Mouse (Mus musculus): ENCODE measurements at regions not wholly inside any gene's neighbourhood (a gene's known extent, or its start where the extent isn't known, plus 50 kb on each side); places are given as distances from the start of the nearest gene placed in this dataset.

DNA sequence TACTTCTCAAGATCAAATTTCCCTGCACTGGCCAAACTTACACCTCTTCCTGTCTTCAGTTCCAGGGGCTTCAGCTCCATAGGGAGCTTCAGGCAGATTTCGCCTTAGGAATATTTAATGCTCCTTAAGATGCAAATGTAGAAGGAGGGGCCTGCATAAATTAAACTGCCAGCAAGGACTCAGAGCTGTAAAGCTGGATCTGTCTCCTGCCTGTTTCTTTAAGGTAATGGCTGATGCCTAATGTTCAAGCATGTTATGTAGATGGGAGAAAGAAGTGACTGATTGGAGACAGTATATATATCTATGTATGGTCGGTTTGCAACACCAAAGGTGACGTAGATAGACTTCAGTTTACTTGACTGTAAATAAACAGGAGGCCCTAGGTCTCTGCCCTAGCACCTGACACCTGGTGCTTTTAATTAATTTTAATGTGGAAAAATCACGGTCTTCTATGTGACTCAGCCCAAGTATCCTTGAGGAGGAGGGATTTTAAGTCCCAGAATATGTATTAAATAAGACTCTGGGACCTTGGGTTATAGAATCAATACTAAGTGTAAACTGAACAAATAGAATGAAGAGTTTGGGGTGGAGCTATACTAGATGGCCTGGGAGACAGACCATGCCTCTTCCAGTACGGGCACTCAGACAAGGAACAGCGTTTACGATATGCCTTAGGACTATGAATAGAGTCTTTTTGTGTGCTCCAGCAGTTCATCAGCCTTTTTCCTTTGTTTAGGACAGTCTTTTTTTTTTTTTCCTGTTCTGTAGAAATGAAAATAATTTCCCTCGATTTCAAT is 651.7 kb upstream of the Lmcd1 start:
- ATAC-seq (ENCODE audit: low FRiP score, low TSS enrichment) (no peak), DNase-seq (peak; percentile 25)
- Histone ChIP-seq H3K4me2 (ENCODE audit: low read length) (no peak overlapping the region), H3K9me3 (ENCODE audit: control insufficient read depth, low read length) (no peaks in the 10 kb centered on the region), H3K4me3 (replicated peaks; ENCODE audit: low read depth, low read length) (no peak overlapping the region), H3K27ac (replicated peaks; ENCODE audit: low read depth, low read length) (no peak overlapping the region), H3K4me1 (ENCODE audit: control insufficient read depth, insufficient read depth, low read length) (no peaks in the 10 kb centered on the region), H3K27me3 (ENCODE audit: control insufficient read depth, insufficient read depth, low read length) (no peaks in the 10 kb centered on the region), H3K9ac (replicated peaks; ENCODE audit: low read length) (no peak overlapping the region), H3K36me3 (ENCODE audit: control insufficient read depth, insufficient read depth, low read length) (no peaks in the 10 kb centered on the region)
- 67% methylated on average over 8 of the region's 8 CpGs for WGBS

DNA sequence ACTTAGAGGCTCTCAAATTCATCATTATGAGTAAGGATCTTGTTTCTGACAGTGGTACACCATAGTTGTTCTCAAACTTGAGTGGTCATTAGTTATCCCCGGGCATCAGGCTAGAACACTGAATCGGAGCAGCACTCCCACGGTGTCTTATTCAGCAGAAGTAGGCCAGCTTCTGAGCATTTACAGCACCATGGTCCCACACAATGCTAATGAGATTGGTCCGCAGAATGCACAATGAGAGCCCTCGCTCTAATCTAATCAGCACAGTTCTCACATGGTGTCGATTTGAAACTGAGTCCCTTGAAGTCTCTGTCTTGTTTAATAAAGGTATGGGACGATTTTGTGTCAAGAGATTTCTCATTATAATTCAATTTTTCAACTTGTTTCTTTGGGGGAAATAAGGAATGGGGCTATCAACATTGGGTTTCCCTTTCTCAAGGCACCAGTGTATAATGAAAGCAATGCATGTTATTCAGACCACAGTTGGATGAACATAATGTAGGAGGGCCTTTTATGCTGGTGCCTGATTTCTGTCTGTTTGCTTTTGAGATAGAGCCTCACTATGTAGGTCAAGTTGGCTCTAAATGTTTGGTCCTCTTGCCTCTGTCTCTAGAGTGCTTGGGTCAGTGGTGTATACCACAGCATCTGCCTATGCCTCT is 650.9 kb upstream of the Lmcd1 start:
- no peak overlapping the region for H3K27ac ChIP-seq (replicated peaks; ENCODE audit: low read depth, low read length)
- no peaks in the 10 kb centered on the region for H3K27me3 ChIP-seq (ENCODE audit: control insufficient read depth, insufficient read depth, low read length)
- no peaks in the 10 kb centered on the region for H3K9me3 ChIP-seq (ENCODE audit: control insufficient read depth, low read length)
- no peaks in the 10 kb centered on the region for H3K4me1 ChIP-seq (ENCODE audit: control insufficient read depth, insufficient read depth, low read length)
- H3K36me3 ChIP-seq (ENCODE audit: control insufficient read depth, insufficient read depth, low read length) = no peaks in the 10 kb centered on the region
- no peak overlapping the region for H3K4me3 ChIP-seq (replicated peaks; ENCODE audit: low read depth, low read length)
- ATAC-seq (ENCODE audit: low FRiP score, low TSS enrichment) (no peak), DNase-seq (peak; percentile 32)
- 48% methylated on average over 7 of the region's 7 CpGs for WGBS
- H3K9ac ChIP-seq (replicated peaks; ENCODE audit: low read length) = no peak overlapping the region
- H3K4me2 ChIP-seq (ENCODE audit: low read length) = no peak overlapping the region

- ATAC-seq (ENCODE audit: low FRiP score, low TSS enrichment) = no peak
- no peak for DNase-seq
- Histone ChIP-seq H3K27me3 (ENCODE audit: control insufficient read depth, insufficient read depth, low read length) (no peaks in the 10 kb centered on the region), H3K4me2 (ENCODE audit: low read length) (no peak overlapping the region), H3K9ac (replicated peaks; ENCODE audit: low read length) (no peak overlapping the region), H3K4me1 (ENCODE audit: control insufficient read depth, insufficient read depth, low read length) (no peaks in the 10 kb centered on the region), H3K9me3 (ENCODE audit: control insufficient read depth, low read length) (no peaks in the 10 kb centered on the region), H3K27ac (replicated peaks; ENCODE audit: low read depth, low read length) (no peak overlapping the region), H3K4me3 (replicated peaks; ENCODE audit: low read depth, low read length) (no peak overlapping the region), H3K36me3 (ENCODE audit: control insufficient read depth, insufficient read depth, low read length) (no peaks in the 10 kb centered on the region)
- WGBS = 92% methylated on average over 4 of the region's 4 CpGs
These were observed 650.4 kb upstream of the Lmcd1 start for GRCm38 (mm10) chr6:111623140-111623497.

DNA sequence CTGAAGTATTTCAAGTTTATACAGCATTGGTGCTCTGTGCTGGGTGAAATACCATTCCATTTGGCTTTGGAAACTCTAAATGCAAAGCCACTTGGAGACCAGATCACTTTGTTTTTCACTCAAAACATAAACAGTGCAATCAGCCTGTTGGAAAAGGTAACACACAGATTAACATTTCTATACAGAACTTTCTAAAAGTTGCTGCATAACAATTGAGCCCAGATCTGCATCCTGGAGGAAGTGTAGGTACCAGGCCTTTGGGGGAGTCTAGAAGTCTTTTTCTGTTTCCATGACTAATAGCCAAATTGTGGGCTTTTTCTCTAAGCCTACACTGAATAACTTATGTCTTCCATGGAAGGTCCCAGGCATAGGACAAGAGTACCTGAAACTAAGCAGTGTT is 648.1 kb upstream of the Lmcd1 start:
- Histone ChIP-seq H3K4me1 (ENCODE audit: control insufficient read depth, insufficient read depth, low read length) (no peaks in the 10 kb centered on the region), H3K9me3 (ENCODE audit: control insufficient read depth, low read length) (no peaks in the 10 kb centered on the region)
- ATAC-seq (ENCODE audit: low FRiP score, low TSS enrichment) = no peak

DNA sequence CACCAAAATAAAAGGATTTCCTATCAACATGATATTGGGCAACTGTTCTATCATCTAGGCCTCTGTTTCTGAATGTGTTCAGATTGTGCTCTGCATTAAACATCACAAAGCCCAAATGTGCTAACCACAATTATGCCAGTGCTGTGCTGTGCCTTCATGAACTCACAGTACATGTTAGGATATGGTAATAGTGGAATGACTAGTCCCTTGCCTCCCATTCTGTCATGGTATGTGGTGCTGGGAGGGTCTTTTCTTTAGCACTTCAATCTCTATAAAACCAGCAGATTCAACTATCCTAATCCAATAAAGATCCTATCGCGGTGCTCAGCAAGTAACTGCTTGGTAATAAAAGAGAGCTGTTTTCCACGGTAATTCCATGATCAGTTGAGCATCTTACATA is 620.8 kb upstream of the Lmcd1 start:
- Histone ChIP-seq H3K9ac (replicated peaks; ENCODE audit: low read length) (no peak overlapping the region), H3K4me1 (ENCODE audit: control insufficient read depth, insufficient read depth, low read length) (no peaks in the 10 kb centered on the region), H3K27me3 (ENCODE audit: control insufficient read depth, insufficient read depth, low read length) (no peaks in the 10 kb centered on the region), H3K36me3 (ENCODE audit: control insufficient read depth, insufficient read depth, low read length) (no peaks in the 10 kb centered on the region), H3K27ac (replicated peaks; ENCODE audit: low read depth, low read length) (no peak overlapping the region), H3K4me2 (ENCODE audit: low read length) (no peak overlapping the region), H3K4me3 (replicated peaks; ENCODE audit: low read depth, low read length) (no peak overlapping the region), H3K9me3 (ENCODE audit: control insufficient read depth, low read length) (no peaks in the 10 kb centered on the region)
- DNase-seq = no peak
- no peak for ATAC-seq (ENCODE audit: low FRiP score, low TSS enrichment)
- WGBS = 62% methylated on average over 3 of the region's 3 CpGs

More for the DNA sequence above, 648.1 kb upstream of the Lmcd1 start:
- Histone ChIP-seq H3K27me3 (ENCODE audit: control insufficient read depth, insufficient read depth, low read length) (no peaks in the 10 kb centered on the region), H3K4me3 (replicated peaks; ENCODE audit: low read depth, low read length) (no peak overlapping the region), H3K27ac (replicated peaks; ENCODE audit: low read depth, low read length) (no peak overlapping the region), H3K9ac (replicated peaks; ENCODE audit: low read length) (no peak overlapping the region), H3K36me3 (ENCODE audit: control insufficient read depth, insufficient read depth, low read length) (no peaks in the 10 kb centered on the region), H3K4me2 (ENCODE audit: low read length) (no peak overlapping the region)
- DNase-seq = no peak

DNA sequence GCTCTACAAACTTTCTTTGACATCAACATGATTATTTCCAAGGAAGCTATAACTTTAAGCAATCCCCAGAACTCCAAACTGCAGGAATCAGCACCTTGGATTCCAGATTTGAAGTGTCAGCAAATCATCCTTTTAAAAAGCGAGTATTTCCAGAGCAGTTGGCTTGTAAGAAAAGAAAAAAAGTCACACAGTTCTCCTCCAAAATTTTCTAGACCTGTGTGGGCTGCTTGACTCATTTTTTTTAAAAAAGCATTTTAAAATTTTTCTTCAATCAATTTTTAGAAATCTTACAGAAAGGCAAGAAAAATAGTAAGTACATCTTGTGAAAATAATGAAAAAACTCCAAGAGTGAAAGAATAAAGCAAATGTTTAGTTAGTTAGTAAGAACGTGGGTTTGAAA is 613.6 kb upstream of the Lmcd1 start:
- H3K27ac ChIP-seq (replicated peaks; ENCODE audit: low read depth, low read length) = no peak overlapping the region
- H3K36me3 ChIP-seq (ENCODE audit: control insufficient read depth, insufficient read depth, low read length) = no peaks in the 10 kb centered on the region
- no peak overlapping the region for H3K4me3 ChIP-seq (replicated peaks; ENCODE audit: low read depth, low read length)
- no peaks in the 10 kb centered on the region for H3K27me3 ChIP-seq (ENCODE audit: control insufficient read depth, insufficient read depth, low read length)
- no peak overlapping the region for H3K9ac ChIP-seq (replicated peaks; ENCODE audit: low read length)
- DNase-seq (no peak), ATAC-seq (ENCODE audit: low FRiP score, low TSS enrichment) (no peak)
- 15% methylated on average over 2 of the region's 2 CpGs for WGBS
- no peaks in the 10 kb centered on the region for H3K4me1 ChIP-seq (ENCODE audit: control insufficient read depth, insufficient read depth, low read length)
- no peak overlapping the region for H3K4me2 ChIP-seq (ENCODE audit: low read length)
- no peaks in the 10 kb centered on the region for H3K9me3 ChIP-seq (ENCODE audit: control insufficient read depth, low read length)

DNA sequence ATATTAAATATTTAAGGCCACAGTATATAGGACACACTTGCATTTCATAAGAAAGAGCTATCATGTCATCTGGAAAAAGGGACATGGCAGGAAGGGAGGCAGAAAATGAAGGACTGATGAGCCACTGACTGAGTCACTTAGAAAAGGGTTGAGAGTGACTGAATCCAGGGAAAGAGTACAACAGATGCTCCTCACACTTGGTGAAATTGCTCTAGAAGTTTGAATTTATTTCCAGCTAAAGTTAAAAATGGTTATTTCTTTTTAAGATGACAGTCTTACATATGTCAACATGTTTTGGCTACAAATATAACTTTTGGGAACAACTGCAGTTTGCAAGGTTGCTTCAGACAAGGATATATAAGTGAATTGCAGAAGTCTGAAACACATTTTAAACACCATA is 609.0 kb upstream of the Lmcd1 start:
- H3K4me2 ChIP-seq (ENCODE audit: low read length) = no peak overlapping the region
- DNase-seq = no peak

DNA sequence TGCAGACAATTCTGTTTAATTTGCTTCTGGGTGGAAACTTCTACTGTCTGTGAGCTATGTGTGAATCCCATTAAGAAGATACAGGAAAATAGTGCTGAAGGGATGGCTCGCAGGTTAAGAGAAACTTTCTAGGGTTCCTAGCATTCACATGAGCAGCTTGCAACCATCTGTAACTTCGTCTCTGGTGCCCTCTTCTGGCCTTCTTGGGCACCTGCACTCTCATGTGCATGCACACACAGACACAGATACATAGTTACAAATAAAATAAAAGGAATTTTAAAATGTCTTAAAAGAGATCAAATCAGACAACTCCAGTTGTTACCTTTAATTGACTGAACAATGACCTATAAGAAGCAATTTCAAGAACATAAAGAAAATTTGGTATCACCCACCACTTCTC is 588.6 kb upstream of the Lmcd1 start:
- 78% methylated on average over 2 of the region's 2 CpGs for WGBS
- Histone ChIP-seq H3K36me3 (ENCODE audit: control insufficient read depth, insufficient read depth, low read length) (no peaks in the 10 kb centered on the region), H3K9ac (replicated peaks; ENCODE audit: low read length) (no peak overlapping the region), H3K27ac (replicated peaks; ENCODE audit: low read depth, low read length) (no peak overlapping the region), H3K27me3 (ENCODE audit: control insufficient read depth, insufficient read depth, low read length) (no peaks in the 10 kb centered on the region), H3K9me3 (ENCODE audit: control insufficient read depth, low read length) (no peaks in the 10 kb centered on the region), H3K4me2 (ENCODE audit: low read length) (no peak overlapping the region), H3K4me1 (ENCODE audit: control insufficient read depth, insufficient read depth, low read length) (no peaks in the 10 kb centered on the region), H3K4me3 (replicated peaks; ENCODE audit: low read depth, low read length) (no peak overlapping the region)
- DNase-seq (no peak), ATAC-seq (ENCODE audit: low FRiP score, low TSS enrichment) (no peak)

More for the DNA sequence above, 609.0 kb upstream of the Lmcd1 start:
- no peak overlapping the region for H3K27ac ChIP-seq (replicated peaks; ENCODE audit: low read depth, low read length)
- no peaks in the 10 kb centered on the region for H3K36me3 ChIP-seq (ENCODE audit: control insufficient read depth, insufficient read depth, low read length)
- H3K9ac ChIP-seq (replicated peaks; ENCODE audit: low read length) = no peak overlapping the region
- H3K9me3 ChIP-seq (ENCODE audit: control insufficient read depth, low read length) = no peaks in the 10 kb centered on the region
- no peaks in the 10 kb centered on the region for H3K4me1 ChIP-seq (ENCODE audit: control insufficient read depth, insufficient read depth, low read length)
- H3K4me3 ChIP-seq (replicated peaks; ENCODE audit: low read depth, low read length) = no peak overlapping the region
- no peaks in the 10 kb centered on the region for H3K27me3 ChIP-seq (ENCODE audit: control insufficient read depth, insufficient read depth, low read length)
- no peak for ATAC-seq (ENCODE audit: low FRiP score, low TSS enrichment)

DNA sequence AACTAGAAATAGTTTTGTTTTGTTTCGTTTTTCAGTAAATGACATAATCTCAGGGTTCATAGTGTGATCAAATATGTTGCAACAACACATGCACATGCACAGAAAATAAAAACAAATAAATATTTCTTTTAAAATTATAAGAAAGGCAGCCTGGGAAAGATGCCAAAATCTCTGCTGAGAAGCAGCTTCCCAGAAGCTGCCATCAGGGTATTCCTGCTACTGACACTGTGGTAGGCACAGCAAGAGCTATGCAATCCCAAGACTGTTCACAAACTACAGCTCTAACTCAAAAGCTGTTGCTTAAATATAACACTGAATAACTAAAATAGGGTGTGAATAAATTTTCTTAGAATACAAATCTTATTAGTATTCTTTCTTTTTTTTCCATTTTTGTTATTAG is 570.7 kb upstream of the Lmcd1 start:
- Histone ChIP-seq H3K4me2 (ENCODE audit: low read length) (no peak overlapping the region), H3K4me3 (replicated peaks; ENCODE audit: low read depth, low read length) (no peak overlapping the region), H3K27me3 (ENCODE audit: control insufficient read depth, insufficient read depth, low read length) (no peaks in the 10 kb centered on the region), H3K27ac (replicated peaks; ENCODE audit: low read depth, low read length) (no peak overlapping the region), H3K9ac (replicated peaks; ENCODE audit: low read length) (no peak overlapping the region), H3K36me3 (ENCODE audit: control insufficient read depth, insufficient read depth, low read length) (no peaks in the 10 kb centered on the region), H3K4me1 (ENCODE audit: control insufficient read depth, insufficient read depth, low read length) (no peaks in the 10 kb centered on the region), H3K9me3 (ENCODE audit: control insufficient read depth, low read length) (no peaks in the 10 kb centered on the region)
- DNase-seq (no peak), ATAC-seq (ENCODE audit: low FRiP score, low TSS enrichment) (no peak)
- WGBS = 98% methylated on average over 1 of the region's 1 CpGs
